Mouse (Mus musculus) cortical plate, adult 2 months (tissue): ENCODE results near the gene Gpr153. TPM values are rescaled to one million over a fixed set of nuclear protein-coding genes. Genes with fewer than 3 reads are reported as not detected.

Experiments used
- H3K27ac ChIP-seq: fragments of 200-500 bp; 2 replicates; pipeline ENCODE4 v1.5.1; 2012; ENCODE audit warnings: low read length, control low read depth, inconsistent platforms; ENCODE audit not compliant: insufficient read depth
- H3K4me1 ChIP-seq: fragments of 200-500 bp; 2 replicates; pipeline ENCODE4 v1.6.1; 2011; ENCODE audit warnings: low read length; ENCODE audit not compliant: control insufficient read depth, insufficient read depth
- H3K4me3 ChIP-seq: fragments of 200-500 bp; 2 replicates; pipeline ENCODE4 v1.5.1; 2011; ENCODE audit warnings: mild to moderate bottlenecking, low read length, control low read depth; ENCODE audit not compliant: insufficient read depth
- CTCF ChIP-seq: fragments of 200-500 bp; IDR thresholded peaks from 2 replicates; pipeline ENCODE4 v1.5.1; 2011; ENCODE audit warnings: mild to moderate bottlenecking, control low read depth, low read length; ENCODE audit not compliant: insufficient read depth; ENCODE audit errors: extremely low read depth
- POLR2A ChIP-seq: fragments of 200-500 bp; IDR thresholded peaks from 2 replicates; pipeline ENCODE4 v1.6.1; 2011; ENCODE audit warnings: mild to moderate bottlenecking, low read length, control low read depth; ENCODE audit not compliant: insufficient read depth; ENCODE audit errors: extremely low read depth
- polyA plus RNA-seq: library from polyadenylated mRNA; depleted of rRNA; stranded (reverse); fragments of >200 nt; gene quantifications from 2 replicates; pipeline ENCODE4 v1.2.3, GENCODE M21; 2012

Gene Gpr153
- polyA plus RNA-seq, 1 experiment, result 25.9 TPM

DNA sequence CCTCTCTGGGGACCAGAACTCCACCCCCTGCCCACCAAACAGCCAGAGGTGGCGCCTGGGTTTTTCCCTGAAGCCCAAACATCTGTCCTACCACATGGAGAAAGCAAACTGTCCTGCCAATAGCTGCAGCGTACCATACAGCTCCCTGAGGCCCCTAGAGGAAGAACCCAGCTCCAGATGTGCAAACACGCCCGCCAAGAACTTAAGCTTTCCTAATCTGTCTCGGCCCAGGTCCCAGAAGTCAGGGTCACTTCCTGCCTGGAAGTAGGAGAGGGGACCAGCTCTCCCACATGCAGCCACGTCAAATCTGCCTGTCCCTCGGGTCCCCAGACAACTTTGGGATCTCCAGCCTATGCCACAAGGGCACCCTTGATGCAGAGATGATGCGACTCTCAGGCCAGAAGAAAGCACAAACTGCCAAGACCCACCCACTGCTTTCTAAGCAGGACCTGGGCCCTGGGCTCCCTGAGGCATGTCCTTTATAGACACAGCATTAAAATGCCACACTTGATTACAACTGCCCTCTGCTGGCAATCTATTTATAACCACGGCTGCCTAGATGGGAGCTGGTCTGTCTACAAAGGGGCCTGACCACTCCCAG lies 1.5 kb upstream of the Gpr153 start:
- Histone ChIP-seq H3K4me3 (no peak overlapping the region), H3K4me1 (peaks cover 4% of the 10 kb centered on the region), H3K27ac (no peak overlapping the region)
- TF ChIP-seq CTCF (0 out of 2 replicates have a peak, but pooled peaks have one; percentile 5), POLR2A (no peak)

GRCm38 (mm10) chr4:152273191-152273590 lies 841 bp upstream of the Gpr153 start:
- Histone ChIP-seq H3K27ac (no peak overlapping the region), H3K4me1 (peaks cover 4% of the 10 kb centered on the region), H3K4me3 (no peak overlapping the region)
- no peak for TF ChIP-seq POLR2A
- no peak for TF ChIP-seq CTCF

DNA sequence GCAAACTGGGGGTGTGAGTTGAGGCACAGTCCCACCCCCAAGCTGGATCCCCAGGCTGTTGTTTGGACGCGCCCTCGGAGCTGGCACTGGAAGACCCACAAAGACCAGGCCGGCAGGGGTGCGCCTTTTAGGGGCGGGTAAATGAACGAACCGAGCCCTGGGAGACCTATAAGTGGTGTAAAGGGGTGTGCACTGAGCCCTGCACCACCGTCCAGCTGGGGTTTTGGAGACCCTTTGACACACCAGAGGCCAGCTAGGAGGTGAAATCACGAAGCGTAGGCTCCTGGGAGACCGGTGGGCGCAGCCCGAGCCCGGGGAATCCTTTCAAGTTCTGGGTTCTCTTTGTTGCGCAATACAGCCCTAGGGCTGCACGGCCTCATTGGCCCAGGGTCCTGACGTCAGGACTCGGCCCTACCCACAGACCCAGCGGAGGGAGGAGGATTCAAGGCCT lies 674 bp downstream of the Gpr153 start:
- Histone ChIP-seq H3K4me3 (peak overlapping the region; percentile 48), H3K4me1 (peaks cover 6% of the 10 kb centered on the region; the same call in 1 of the 2 replicates), H3K27ac (no peak overlapping the region)
- no peak for TF ChIP-seq POLR2A
- TF ChIP-seq CTCF, result no peak

GRCm38 (mm10) chr4:152276389-152277347 lies 2.6 kb downstream of the Gpr153 start:
- Histone ChIP-seq H3K4me3 (no peak overlapping the region), H3K27ac (no peak overlapping the region), H3K4me1 (peaks cover 6% of the 10 kb centered on the region; the same call in 1 of the 2 replicates)
- TF ChIP-seq POLR2A, result no peak
- peak; percentile 43 for TF ChIP-seq CTCF

- no peak overlapping the region for H3K4me3 ChIP-seq
- TF ChIP-seq CTCF (no peak), POLR2A (no peak)
- H3K27ac ChIP-seq, result no peak overlapping the region
- peaks cover 6% of the 10 kb centered on the region; the same call in 1 of the 2 replicates for H3K4me1 ChIP-seq
Observed at GRCm38 (mm10) chr4:152277916-152278315, 3.9 kb downstream of the Gpr153 start.

DNA sequence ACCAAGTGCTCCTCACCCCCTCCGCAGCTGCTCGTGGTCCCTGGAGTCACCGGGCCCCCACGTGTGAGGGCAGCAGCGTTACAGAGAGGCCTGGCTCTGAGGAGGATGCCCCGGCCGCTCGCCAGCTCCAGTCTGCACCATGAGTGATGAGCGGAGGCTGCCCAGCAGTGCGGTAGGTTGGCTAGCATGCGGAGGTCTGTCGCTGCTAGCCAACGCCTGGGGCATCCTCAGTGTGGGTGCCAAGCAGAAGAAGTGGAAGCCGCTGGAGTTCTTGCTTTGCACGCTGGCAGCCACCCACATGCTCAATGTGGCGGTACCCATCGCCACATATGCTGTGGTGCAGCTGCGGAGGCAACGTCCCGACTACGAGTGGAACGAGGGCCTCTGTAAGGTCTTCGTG lies 5.0 kb downstream of the Gpr153 start:
- Histone ChIP-seq H3K4me3 (no peak overlapping the region), H3K27ac (no peak overlapping the region)
- TF ChIP-seq CTCF, result no peak

GRCm38 (mm10) chr4:152281601-152282000 lies 7.6 kb downstream of the Gpr153 start:
- peaks cover 5% of the 10 kb centered on the region; the same call in 1 of the 2 replicates for H3K4me1 ChIP-seq
- H3K4me3 ChIP-seq, result no peak overlapping the region
- TF ChIP-seq CTCF (no peak), POLR2A (no peak)
- H3K27ac ChIP-seq, result no peak overlapping the region

More for the DNA sequence above, 5.0 kb downstream of the Gpr153 start:
- peaks cover 6% of the 10 kb centered on the region; the same call in 1 of the 2 replicates for H3K4me1 ChIP-seq

DNA sequence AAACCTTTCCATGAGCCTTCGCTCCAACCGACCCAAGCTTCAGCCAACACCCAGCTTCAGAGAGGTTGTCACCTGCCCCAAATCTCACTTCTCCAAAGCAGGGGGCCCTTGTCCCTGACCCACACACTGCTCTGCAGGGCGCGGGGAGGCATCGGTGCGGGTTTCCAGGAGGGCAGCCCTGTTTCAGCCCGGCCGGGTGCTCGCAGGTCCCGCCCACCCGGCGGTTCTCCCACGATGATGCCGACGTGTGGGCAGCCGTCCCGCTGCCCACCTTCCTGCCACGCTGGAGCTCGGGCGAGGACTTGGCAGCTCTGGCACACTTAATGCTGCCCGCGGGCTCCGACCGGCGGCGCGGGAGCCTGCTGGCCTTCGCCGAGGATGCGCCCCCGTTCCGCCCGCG lies 8.7 kb downstream of the Gpr153 start:
- TF ChIP-seq POLR2A (no peak), CTCF (no peak)
- Histone ChIP-seq H3K4me1 (peaks cover 5% of the 10 kb centered on the region; the same call in 1 of the 2 replicates), H3K27ac (no peak overlapping the region), H3K4me3 (no peak overlapping the region)

DNA sequence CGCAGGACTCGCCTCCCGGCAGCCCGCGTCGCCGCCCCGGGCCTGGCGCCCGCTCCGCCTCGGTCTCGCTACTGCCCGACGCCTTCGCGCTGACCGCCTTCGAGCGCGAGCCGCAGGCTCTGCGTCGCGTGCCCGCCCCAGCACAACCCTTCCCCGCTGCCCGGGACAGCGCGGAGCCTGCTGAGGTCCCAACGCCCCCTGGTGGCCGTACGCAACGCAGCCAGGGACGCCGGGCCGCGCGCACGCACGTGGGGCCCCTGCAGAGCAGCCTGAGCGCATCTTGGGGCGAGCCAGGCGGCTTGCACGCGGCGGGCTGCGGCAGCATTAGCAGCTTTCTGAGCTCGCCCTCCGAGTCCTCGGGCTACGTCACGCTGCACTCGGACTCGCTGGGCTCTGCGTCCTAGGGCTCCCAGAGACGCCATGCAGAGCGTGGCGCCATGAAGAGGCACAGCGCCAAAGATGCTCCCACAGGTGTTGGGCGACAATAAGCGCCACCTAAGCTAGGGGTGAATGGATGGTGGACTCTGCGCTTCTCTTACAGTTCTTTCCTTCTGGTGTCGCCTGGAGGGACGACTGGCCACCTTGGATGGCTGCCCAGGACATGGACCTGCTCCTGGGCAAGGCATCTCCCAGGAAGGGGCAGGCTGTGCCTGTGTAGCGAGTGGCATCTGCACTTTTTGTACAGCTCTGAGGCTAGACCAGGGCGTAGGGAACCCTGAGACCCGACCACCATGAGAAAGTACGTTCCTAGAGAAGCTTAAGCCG lies 9.3 kb downstream of the Gpr153 start:
- 0 out of 2 replicates have a peak overlapping the region, but pooled peaks have one; percentile 6 for H3K4me3 ChIP-seq
- peaks cover 5% of the 10 kb centered on the region; the same call in 1 of the 2 replicates for H3K4me1 ChIP-seq
- no peak overlapping the region for H3K27ac ChIP-seq
- no peak for TF ChIP-seq POLR2A
- TF ChIP-seq CTCF, result peak; percentile 45
